In the genomic region with DNA sequence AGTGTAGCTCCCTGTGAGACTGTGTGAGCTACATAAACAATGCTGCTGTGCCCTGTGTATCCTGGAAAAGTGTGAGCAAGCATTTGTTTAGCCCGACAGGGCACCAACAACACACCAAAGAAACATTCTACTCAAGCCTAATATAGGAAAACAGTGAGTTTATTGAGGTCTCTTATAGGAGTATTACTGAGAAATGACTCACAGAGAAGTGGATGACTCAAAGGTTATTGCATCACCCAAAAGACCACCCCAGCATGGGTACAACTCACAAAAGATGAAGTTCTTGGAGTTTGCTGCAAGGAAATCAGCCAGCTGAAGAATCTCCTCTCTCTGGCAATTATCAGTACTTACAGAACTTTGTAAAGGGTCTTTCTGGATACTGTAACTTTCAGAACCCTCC, we compare ENCODE assay signal across 23 mouse cellular contexts.
"Had no signal": no experiment of that assay in that cellular context is flagged by ENCODE, and none has a peak within 500 bp of the region (broad histone marks: within the 10 kb centered on the region; RNA-seq: fewer than 3 reads in every experiment).

No protein-coding gene starts in this region.

- H3K4me1 ChIP-seq: heart, embryonic 10.5 days; heart, embryonic 12.5 days; hindbrain, embryonic 10.5 days; hindbrain, embryonic 12.5 days; intestine, embryonic 15.5 days; limb, embryonic 13.5 days; limb, embryonic 15.5 days; liver, embryonic 12.5 days had no signal

- H3K27ac ChIP-seq: gastrocnemius, adult 2 months; heart, embryonic 10.5 days; hindbrain, embryonic 10.5 days; hindbrain, embryonic 12.5 days; hindbrain, embryonic 14.5 days; intestine, embryonic 15.5 days; limb, embryonic 13.5 days; limb, embryonic 15.5 days; liver, embryonic 12.5 days; liver, embryonic 14.5 days had no signal

- DNase-seq: gastrocnemius, adult 2 months; gastrocnemius, postnatal 10 days; gastrocnemius, postnatal 25 days; heart, postnatal 10 days; heart, postnatal 4 days; kidney, adult 18-20 months; kidney, adult 8-10 months; kidney, postnatal 10 days; kidney, postnatal 25 days; kidney, postnatal 4 days; layer of hippocampus, adult 9-11 months; layer of hippocampus, postnatal 36 days; left cerebral cortex, postnatal 4 days had no signal

- H3K4me2 ChIP-seq: heart, embryonic 12.5 days; hindbrain, embryonic 12.5 days; hindbrain, embryonic 14.5 days; intestine, embryonic 15.5 days; limb, embryonic 13.5 days; limb, embryonic 15.5 days; liver, embryonic 12.5 days had no signal

- H3K9ac ChIP-seq: heart, embryonic 12.5 days; hindbrain, embryonic 12.5 days; hindbrain, embryonic 14.5 days; intestine, embryonic 15.5 days; limb, embryonic 13.5 days; limb, embryonic 15.5 days; liver, embryonic 12.5 days; liver, embryonic 14.5 days had no signal

- H3K4me3 ChIP-seq: gastrocnemius, adult 2 months; heart, embryonic 10.5 days; heart, embryonic 12.5 days; hindbrain, embryonic 10.5 days; hindbrain, embryonic 12.5 days; intestine, embryonic 15.5 days; limb, embryonic 13.5 days; limb, embryonic 15.5 days; liver, embryonic 12.5 days had no signal

- H3K27me3 ChIP-seq: heart, embryonic 12.5 days; hindbrain, embryonic 12.5 days; intestine, embryonic 15.5 days; limb, embryonic 13.5 days; limb, embryonic 15.5 days; liver, embryonic 12.5 days had no signal

- H3K36me3 ChIP-seq: heart, embryonic 10.5 days; heart, embryonic 12.5 days; hindbrain, embryonic 10.5 days; hindbrain, embryonic 12.5 days; intestine, embryonic 15.5 days; limb, embryonic 13.5 days; limb, embryonic 15.5 days; liver, embryonic 12.5 days had no signal
